Mouse (Mus musculus) megakaryocyte, embryonic 14.5 days (primary cell): ENCODE measurements around the gene Tub.

Source experiments
- FLI1 ChIP-seq: IDR thresholded peaks from 2 replicates; pipeline ENCODE4 v1.6.1; 2012; ENCODE audit warnings: low read length, inconsistent platforms, mixed read lengths
- GATA1 ChIP-seq: IDR thresholded peaks from 3 replicates; pipeline ENCODE4 v1.6.1; 2012; ENCODE audit warnings: mixed read lengths, low read length, inconsistent platforms, borderline replicate concordance

DNA sequence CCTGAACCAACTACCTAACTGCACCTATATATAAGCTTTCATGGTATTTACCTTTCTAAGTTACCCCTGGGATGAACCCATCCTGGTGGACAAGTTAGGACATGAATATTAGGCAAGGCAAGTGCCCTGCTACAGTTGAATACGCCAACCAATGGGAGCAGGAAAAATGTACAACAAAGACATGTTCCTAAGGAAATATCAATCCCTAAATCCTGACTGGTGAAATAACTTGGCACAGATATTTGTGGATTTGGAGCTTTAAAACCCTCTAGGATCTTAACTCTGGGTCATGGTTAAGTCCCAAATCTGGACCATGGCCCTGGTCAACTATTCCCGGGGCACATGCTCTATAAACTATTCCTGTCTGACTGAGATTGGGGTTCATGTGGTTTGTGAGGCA, 95.7 kb downstream of the Tub start:
- no peak for TF ChIP-seq GATA1
- no peak for TF ChIP-seq FLI1
